Mouse (Mus musculus): ENCODE data around the gene Trak1. TPM values are rescaled to one million over a fixed set of nuclear protein-coding genes. Genes with fewer than 3 reads are reported as not detected.

The Trak1 gene
- 10 to 100 TPM; 76.0 to 83.4 TPM for total RNA-seq (2021)
- long read RNA-seq, experiment 1, partial matches to known transcripts = 1 of 18 reads
- long read RNA-seq, experiment 1, other reads (novel, unspliced or antisense) = 17 of 18 reads
- long read RNA-seq, experiment 2, partial matches to known transcripts = 26 of 35 reads
- long read RNA-seq, experiment 2, other reads (novel, unspliced or antisense) = 9 of 35 reads

DNA sequence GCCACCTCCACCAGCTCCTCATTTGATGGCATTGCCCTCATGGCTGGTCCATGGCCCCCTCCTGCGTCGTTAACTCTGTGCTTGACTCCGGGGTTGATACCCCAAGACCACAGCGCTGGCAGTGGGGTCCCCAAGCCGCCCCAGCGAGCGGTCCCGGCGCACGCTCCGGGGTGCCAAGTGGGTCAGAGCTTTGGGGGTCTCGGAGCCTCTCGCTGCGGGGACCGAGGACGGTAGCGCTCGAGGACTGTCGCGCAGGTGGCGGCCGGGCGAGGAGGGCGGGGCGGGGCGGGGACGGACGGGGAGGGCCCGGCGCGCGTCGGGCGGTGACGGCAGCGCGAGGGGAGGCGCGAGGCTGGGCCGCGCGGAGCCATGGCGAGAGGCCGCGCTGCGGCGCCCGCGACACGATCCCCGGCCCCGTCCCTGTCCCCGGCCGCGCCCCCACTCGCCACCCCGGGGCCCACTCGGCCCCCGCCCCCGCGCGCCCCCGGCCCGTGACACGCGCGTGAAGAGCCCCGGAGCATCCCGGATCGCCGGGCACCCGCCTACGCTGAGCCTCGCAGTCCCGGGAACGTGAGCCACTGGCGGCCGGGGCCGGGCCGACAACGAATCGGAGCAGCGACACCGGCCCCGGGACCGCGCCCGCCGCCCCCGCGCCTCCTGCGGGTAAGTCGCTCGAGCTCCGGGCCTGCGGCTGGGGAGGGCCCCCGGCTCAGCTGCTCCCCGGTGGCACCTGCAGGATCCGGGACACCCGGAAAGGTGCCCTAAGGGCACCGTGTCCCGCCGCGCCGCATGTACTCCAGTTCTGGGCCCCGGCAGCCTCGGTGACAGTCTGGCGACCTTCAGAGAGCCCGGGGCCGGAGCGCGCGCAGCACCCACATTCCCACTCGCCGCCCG, at the start of gene Trak1:
Trak1 (plus strand) TSS at position 332 of the 894 bp plus-strand sequence.
- no peak for DNase-seq (ENCODE audit: low spot score in 2 of 2)

DNA sequence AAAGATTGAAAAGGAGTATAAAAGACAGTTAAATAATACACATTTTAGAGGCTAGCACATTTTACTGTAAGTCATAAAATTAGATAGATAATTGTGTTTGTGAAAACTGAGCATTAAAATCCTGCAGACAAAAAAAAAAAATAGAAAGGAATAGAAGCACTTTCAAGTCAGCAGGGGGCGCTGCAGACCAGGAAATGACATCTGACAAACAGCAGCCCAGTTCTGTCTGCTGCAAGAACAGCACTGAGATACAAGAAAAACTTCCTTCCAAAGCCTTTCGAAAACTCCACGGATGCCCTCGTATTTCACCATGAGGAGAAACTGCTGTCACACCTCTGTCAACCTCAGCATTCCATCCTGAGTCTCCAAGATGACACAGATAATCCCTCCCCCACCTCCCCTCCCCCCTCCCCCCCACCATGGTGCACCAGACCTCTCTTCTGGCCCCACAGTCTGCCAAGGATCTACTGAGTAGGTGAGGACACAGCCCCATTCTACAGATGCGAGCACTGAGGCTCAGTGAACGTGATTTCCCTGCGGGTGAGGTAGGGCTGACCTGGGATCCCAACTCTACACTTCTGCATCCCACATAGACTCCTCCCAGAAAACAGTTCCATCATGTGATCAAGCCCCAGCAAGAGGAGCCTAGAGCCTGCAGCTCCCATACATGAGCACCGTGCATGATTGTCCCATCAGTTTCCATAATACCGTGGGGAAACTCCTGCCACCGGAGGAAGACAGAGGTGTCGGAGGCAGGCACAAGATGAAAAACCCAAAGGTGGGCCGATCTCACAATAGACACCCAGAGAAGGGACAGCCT, 49.1 kb upstream of the Trak1 start:
- peak; percentile 56 to 81 for DNase-seq (ENCODE audit: low spot score in 2 of 2)

DNA sequence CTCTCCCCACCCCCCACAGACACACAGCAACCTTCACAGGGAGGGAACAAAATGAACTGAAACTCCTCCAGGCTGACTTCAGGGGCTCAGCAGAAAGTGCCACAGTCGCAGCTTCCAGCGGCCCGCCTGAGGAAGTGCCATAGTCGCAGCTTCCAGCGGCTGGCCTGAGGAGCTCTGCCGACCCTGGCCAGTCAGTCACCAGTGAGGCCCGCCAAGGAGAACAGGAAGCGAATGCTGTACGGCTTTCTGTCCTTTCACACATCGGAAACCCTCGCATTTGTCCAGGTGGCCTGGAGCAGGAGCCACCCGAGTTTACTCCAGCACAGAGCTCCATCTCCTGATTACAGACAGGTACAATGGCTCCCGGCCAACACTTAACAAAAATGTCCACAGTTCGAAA, 47.5 kb upstream of the Trak1 start:
- DNase-seq (ENCODE audit: low spot score in 2 of 2) = peak in 1 of 2 experiments; percentile 2

- peak in 1 of 2 experiments; percentile 1 for DNase-seq (ENCODE audit: low spot score in 2 of 2)
Measured at GRCm38 (mm10) chr9:121250854-121251253, 46.4 kb upstream of the Trak1 start.

GRCm38 (mm10) chr9:121253983-121254382, 43.3 kb upstream of the Trak1 start:
- no peak for DNase-seq (ENCODE audit: low spot score in 2 of 2)

DNA sequence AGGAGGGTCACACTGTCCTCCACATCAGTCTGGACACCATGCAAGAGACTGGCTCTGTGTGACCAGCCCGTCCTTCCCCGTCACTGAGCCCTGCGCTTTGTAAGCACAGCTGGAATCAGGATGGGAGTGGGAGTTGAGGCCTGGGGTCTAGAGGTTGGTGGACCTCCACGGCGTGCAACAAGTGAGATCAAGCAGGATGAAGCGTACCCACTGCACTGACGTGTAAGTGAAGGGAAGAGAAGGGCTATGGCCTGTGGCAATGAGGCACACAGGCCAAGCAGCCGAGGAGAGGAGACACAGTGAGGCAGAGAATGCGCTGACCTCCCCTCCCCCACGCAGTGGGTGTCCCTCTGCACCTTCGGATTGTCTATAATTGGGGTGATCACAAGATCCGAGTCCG, 42.5 kb upstream of the Trak1 start:
- DNase-seq (ENCODE audit: low spot score in 2 of 2) = no peak

DNA sequence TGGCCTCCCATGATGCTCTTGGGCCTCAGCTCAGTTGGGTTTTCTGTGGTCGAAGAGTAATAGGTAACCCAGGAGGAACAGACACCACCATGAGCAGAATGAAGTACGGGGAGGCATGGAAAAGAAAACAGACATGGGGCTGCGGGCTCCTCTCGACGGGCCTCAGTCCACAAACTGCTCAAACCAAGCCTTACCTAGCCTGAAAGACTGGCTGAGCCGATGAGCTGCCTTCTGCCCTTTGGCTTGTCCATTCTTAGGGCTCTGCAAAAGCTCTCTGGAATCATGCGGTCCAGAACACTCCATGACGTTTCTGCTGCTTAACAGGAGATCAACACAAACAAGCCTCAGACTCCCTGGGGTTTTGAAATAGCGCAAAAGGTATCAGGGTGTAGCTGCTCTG, 40.2 kb upstream of the Trak1 start:
- no peak for DNase-seq (ENCODE audit: low spot score in 2 of 2)

- no peak for DNase-seq (ENCODE audit: low spot score in 2 of 2)
Measured at GRCm38 (mm10) chr9:121265307-121265706, 32.0 kb upstream of the Trak1 start.

GRCm38 (mm10) chr9:121271149-121271548, 26.2 kb upstream of the Trak1 start:
- no peak for DNase-seq (ENCODE audit: low spot score in 2 of 2)

DNA sequence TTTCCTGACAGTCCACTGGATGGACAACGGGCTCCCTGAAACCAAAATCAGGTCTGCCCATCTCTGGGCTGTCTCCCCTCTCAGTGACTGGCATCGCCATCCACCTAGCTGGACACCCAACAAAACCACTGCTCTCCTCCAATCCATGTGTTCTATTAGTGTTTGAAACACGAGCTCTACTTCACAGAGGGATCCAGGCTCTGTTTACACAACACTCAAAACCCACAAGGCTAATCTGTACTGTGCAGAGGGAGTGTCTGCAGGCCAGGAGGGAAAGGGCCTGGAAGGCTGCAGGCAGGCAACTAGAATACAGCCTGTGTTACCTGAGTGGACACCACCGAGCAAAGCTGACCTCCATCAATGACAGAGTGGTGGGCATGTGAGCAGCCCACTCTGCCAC, 25.7 kb upstream of the Trak1 start:
- DNase-seq (ENCODE audit: low spot score in 2 of 2) = no peak

- DNase-seq (ENCODE audit: low spot score in 2 of 2) = no peak
Measured at GRCm38 (mm10) chr9:121276745-121277117, 20.6 kb upstream of the Trak1 start.

DNA sequence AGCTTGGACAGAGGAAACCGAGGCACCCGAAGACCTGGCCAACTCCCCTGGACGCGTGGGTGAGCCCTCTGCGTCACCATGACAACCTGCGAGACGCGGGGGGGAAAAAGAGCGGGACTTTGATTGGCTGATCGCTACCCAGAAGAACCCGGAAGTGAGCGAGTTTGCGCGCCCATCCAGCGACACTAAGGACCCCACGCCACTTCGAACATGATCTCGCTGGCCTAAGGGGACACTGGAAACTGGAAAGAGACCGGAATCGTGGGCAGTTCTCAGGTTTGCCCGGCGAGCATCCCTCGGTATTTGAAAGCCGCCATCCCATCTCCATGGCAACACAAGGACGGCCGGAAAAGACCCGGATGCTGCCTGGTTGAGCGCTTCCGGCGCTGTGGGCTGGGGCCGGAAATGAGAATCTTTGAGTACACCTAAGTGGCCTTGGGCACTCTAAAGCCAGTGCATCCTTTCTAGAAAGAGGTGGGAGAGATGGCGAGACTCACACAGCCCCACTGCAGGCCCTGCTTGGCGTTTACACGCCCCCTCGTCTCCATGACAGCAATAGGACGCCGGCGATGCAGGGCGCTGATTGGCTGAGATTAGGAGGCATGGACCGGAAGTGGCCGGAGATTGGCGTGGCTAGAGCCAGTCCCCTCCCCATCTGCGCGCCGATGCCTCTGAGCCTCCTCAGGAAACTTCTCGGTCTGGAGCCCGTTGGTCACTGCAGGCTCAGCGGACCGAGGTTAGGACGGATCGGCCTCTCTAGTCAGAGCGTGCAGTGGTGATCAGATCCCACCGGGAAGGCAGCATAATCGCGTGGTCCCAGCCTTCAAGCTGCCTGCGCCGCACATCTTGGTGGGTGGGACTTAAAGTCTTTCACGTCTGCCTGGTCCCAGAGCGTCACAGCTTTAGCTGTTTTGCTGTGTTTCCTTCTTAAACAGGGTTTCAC, 19.9 kb upstream of the Trak1 start, which contains the start of gene Ulk4:
Ulk4 (minus strand) TSS at position 80 of the 943 bp plus-strand sequence.
- peak; percentile 68 to 89 for DNase-seq (ENCODE audit: low spot score in 2 of 2)

DNA sequence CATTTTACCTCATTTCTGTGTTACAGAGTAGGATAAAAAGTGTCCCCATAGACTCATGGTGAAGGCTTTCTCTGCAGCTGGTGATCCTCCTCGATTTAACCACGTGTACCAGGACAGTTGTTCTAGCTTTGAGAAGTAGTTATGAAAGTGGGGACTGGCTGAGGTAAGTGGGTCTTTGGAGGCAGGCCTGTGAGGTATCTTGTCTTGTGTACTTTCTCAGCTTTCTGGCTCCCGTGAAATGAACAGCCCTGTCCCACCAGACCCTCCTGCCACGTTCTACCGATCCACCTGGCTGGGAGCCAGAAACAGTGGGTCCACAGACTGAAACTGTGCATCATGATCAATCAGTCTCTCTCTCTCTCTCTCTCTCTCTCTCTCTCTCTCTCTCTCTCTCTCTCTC, 18.1 kb upstream of the Trak1 start:
- DNase-seq (ENCODE audit: low spot score in 2 of 2) = no peak

DNA sequence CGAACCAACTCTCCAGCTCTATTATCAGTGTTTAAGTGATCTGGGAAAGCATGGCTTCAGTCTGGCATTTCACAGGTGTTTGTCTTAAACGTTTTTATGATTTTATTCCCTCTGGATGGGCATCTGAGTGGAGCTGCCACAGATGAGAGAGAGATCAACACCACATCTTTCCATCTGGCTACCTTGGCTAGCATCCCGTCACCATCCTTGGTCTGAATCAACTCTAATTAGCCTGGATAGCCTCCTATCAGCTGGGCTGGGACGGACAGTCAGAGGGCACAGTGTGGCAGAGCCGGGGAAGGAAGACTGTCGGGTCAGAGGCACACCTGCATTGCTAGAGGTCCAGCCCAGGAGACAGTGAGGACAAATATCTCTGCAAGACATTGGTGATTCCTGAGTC, 15.4 kb upstream of the Trak1 start:
- no peak for DNase-seq (ENCODE audit: low spot score in 2 of 2)

DNA sequence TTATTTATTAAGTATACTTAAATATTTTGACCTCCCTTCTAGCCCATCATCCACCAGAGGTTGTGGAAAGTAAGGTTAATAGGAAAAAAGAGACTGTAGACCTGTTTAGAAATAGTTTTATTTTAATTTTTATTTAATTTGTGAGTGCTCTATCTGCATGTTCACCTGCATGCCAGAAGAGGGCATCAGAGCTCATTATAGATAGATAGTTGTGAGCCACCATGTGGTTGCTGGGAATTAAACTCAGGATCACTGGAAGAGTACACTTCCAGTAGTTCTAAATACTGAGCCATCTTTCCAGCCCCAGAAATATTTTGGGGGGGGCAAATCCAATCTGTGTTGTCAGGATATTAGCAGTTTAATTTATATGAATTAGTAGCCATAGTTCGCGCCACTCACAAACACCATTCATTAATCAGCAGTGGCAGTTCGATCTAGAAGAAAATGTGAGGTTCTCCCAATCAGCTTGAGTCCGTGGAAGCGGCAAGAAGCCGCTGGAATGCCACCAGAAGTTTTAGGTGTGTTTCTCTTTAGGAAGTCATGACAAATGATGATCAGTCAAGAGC, 13.6 kb upstream of the Trak1 start:
- no peak for DNase-seq (ENCODE audit: low spot score in 2 of 2)

- no peak for DNase-seq (ENCODE audit: low spot score in 2 of 2)
Measured at GRCm38 (mm10) chr9:121284422-121284821, 12.9 kb upstream of the Trak1 start.

DNA sequence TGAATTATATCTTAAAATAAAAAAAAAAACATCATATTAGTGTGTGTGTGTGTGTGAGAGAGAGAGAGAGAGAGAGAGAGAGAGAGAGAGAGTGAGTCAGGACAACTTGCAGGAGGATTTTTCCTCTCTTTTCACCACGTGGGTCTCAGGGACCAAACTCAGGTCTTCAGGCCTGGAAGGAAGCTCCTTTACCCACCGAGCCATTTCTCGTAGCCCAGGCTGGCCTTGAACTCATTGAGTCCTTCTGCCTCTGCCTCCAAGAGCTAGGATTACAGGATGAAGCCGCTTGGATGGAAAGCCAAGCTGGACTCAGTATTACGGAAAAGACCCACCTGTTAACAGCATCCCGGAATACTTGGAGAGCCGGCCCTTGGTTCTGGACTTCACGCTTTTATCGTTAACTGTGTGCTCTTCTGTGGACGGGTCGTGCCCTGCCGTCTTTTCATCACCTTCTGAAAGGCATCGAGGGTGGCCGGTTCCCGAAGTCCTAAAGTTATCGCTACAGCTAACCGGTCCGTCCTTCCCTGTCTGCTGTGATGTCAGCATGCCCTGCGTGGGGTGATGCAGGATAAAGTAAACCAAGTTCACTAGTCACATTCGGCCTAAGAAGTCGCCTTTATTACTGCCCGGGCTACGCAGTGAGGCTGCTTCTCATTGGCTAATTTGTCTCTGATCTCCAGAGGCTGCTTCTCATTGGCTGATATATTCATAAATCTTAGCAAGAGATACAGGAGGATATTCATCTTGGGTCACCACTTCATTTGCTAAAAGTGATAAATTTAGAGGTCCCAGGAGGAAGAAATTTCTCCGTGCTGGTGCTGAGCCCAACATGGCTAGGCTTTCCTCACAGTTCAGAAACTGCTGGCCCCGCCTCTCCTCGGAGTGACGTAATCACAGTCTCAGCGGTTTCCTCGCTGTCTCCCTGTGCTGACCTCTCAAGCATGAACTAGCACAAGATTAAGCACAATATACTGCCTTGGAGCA, 11.7 kb upstream of the Trak1 start:
- peak; percentile 31 to 39 for DNase-seq (ENCODE audit: low spot score in 2 of 2)

GRCm38 (mm10) chr9:121286325-121286901, 10.9 kb upstream of the Trak1 start:
- no peak for DNase-seq (ENCODE audit: low spot score in 2 of 2)

GRCm38 (mm10) chr9:121291275-121291674, 6.0 kb upstream of the Trak1 start:
- no peak for DNase-seq (ENCODE audit: low spot score in 2 of 2)
